Mouse (Mus musculus): ENCODE results near the gene Syt3.

Gene Syt3

GRCm38 (mm10) chr7:44405346-44406014 is 21.6 kb downstream of the Syt3 start:
- peak; percentile 80 to 92 for DNase-seq (ENCODE audit: low spot score in 2 of 2)

GRCm38 (mm10) chr7:44406015-44406355 is 22.1 kb downstream of the Syt3 start:
- no peak for DNase-seq (ENCODE audit: low spot score in 2 of 2)

- DNase-seq (ENCODE audit: low spot score in 2 of 2) = no peak
These were observed 27.2 kb downstream of the Syt3 start for GRCm38 (mm10) chr7:44411144-44411543.

- DNase-seq (ENCODE audit: low spot score in 2 of 2) = no peak
These were observed 29.4 kb downstream of the Syt3 start for GRCm38 (mm10) chr7:44413307-44413706.

GRCm38 (mm10) chr7:44427666-44428065 is 43.8 kb downstream of the Syt3 start:
- no peak for DNase-seq (ENCODE audit: low spot score in 2 of 2)

- peak; percentile 52 to 73 for DNase-seq (ENCODE audit: low spot score in 2 of 2)
These were observed 44.5 kb downstream of the Syt3 start for GRCm38 (mm10) chr7:44428171-44428950.

GRCm38 (mm10) chr7:44428968-44429521 is 45.1 kb downstream of the Syt3 start, which contains the start of gene Lrrc4b:
TSS of gene Lrrc4b (plus strand) at chr7:44429018.
- DNase-seq (ENCODE audit: low spot score in 2 of 2) = peak; percentile 65 to 82

GRCm38 (mm10) chr7:44429534-44430488 is 45.9 kb downstream of the Syt3 start:
- peak in 1 of 2 experiments; percentile 32 for DNase-seq (ENCODE audit: low spot score in 2 of 2)

- DNase-seq (ENCODE audit: low spot score in 2 of 2) = no peak
These were observed 48.6 kb downstream of the Syt3 start for GRCm38 (mm10) chr7:44432550-44432949.

GRCm38 (mm10) chr7:44433371-44433770 is 49.5 kb downstream of the Syt3 start:
- no peak for DNase-seq (ENCODE audit: low spot score in 2 of 2)

GRCm38 (mm10) chr7:44434089-44434488 is 50.2 kb downstream of the Syt3 start:
- DNase-seq (ENCODE audit: low spot score in 2 of 2) = no peak

- DNase-seq (ENCODE audit: low spot score in 2 of 2) = no peak
These were observed 51.9 kb downstream of the Syt3 start for GRCm38 (mm10) chr7:44435796-44436195.

GRCm38 (mm10) chr7:44436267-44436666 is 52.4 kb downstream of the Syt3 start:
- DNase-seq (ENCODE audit: low spot score in 2 of 2) = no peak

GRCm38 (mm10) chr7:44437188-44437587 is 53.3 kb downstream of the Syt3 start:
- no peak for DNase-seq (ENCODE audit: low spot score in 2 of 2)

GRCm38 (mm10) chr7:44437933-44438332 is 54.0 kb downstream of the Syt3 start:
- no peak for DNase-seq (ENCODE audit: low spot score in 2 of 2)

- no peak for DNase-seq (ENCODE audit: low spot score in 2 of 2)
These were observed 55.8 kb downstream of the Syt3 start for GRCm38 (mm10) chr7:44439696-44440095.

GRCm38 (mm10) chr7:44440479-44440878 is 56.6 kb downstream of the Syt3 start:
- no peak for DNase-seq (ENCODE audit: low spot score in 2 of 2)

- DNase-seq (ENCODE audit: low spot score in 2 of 2) = no peak
These were observed 57.3 kb downstream of the Syt3 start for GRCm38 (mm10) chr7:44441180-44441579.

- DNase-seq (ENCODE audit: low spot score in 2 of 2) = peak; percentile 49 to 68
These were observed 57.8 kb downstream of the Syt3 start for GRCm38 (mm10) chr7:44441648-44442109.

GRCm38 (mm10) chr7:44442407-44442821 is 58.5 kb downstream of the Syt3 start:
- no peak for DNase-seq (ENCODE audit: low spot score in 2 of 2)

All from cerebellum, postnatal 4 days (tissue).